ENCODE assay signal across 8 mouse cellular contexts in the genomic region with DNA sequence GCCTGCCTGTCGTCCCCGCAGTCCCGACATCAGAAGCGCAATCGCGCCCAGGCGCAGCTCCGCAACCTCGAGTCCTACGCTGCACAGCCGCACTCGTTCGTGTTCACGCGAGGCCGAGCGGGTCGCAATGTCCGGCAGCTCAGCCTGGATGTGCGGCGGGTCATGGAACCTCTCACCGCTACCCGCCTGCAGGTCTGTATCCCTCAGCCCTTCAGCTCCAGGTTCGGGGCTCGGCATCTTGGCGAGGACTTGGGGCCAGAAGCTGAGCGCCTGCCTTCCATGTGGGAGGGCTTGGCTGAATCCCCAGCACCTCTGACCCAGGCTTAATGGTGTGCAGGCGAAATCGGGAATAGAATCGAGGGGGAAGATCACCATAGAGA. TPM values are rescaled to one million over a fixed set of nuclear protein-coding genes. Genes with fewer than 3 reads are reported as not detected.
DNase-seq lines count a peak whose midpoint lies in the region; ATAC-seq and TF ChIP-seq lines count a peak whose summit lies in the region.

No protein-coding gene starts in this region.

- peaks cover 32% of the 10 kb centered on the region for H3K36me3 ChIP-seq in hindbrain, embryonic 16.5 days (ENCODE audit: control insufficient read depth, insufficient read depth, low read length)
- peaks cover 28% of the 10 kb centered on the region for H3K36me3 ChIP-seq in midbrain, postnatal 0 days (ENCODE audit: insufficient read depth, low read length)

- H3K27me3 ChIP-seq in hindbrain, embryonic 16.5 days (replicated peaks; ENCODE audit: control insufficient read depth, insufficient read depth, low read length): no peaks in the 10 kb centered on the region
- no peaks in the 10 kb centered on the region for H3K27me3 ChIP-seq in midbrain, postnatal 0 days (ENCODE audit: insufficient read depth, low read length)

- H3K27ac ChIP-seq in layer of hippocampus, adult 2 months: peak overlapping the region; percentile 98
- no peak overlapping the region for H3K27ac ChIP-seq in cortical plate, adult 2 months (ENCODE audit: insufficient read depth, low read length)
- H3K27ac ChIP-seq in hindbrain, embryonic 16.5 days (ENCODE audit: low read depth, low read length): peak overlapping the region; percentile 81
- H3K27ac ChIP-seq in midbrain, postnatal 0 days (ENCODE audit: low read depth, low read length): peak overlapping the region; percentile 86

- no peak for DNase-seq in layer of hippocampus, adult 2 months (ENCODE audit: low spot score in 2 of 2)
- no peak for DNase-seq in layer of hippocampus, postnatal 36 days
- DNase-seq in midbrain, postnatal 0 days (ENCODE audit: low spot score): no peak
- no peak for DNase-seq in ovary, postnatal 14 days (ENCODE audit: low spot score)
- no peak for DNase-seq in right cerebral cortex, adult 2 months (ENCODE audit: low spot score in 2 of 2)

- peak; percentile 66 for ATAC-seq in hindbrain, embryonic 16.5 days
- ATAC-seq in midbrain, postnatal 0 days (ENCODE audit: low FRiP score): peak; percentile 64
- no peak; the same call in none of the 2 replicates for ATAC-seq in megakaryocyte progenitor cell, adult 5-6 weeks (replicated peaks; ENCODE audit: poor library complexity)

- TF ChIP-seq POLR2A in cortical plate, adult 2 months (IDR thresholded peaks at IDR 0.05; ENCODE audit: extremely low read depth, insufficient read depth, low read length): no peak

- H3K9me3 ChIP-seq in hindbrain, embryonic 16.5 days (ENCODE audit: control insufficient read depth, low read length): no peaks in the 10 kb centered on the region
- no peaks in the 10 kb centered on the region for H3K9me3 ChIP-seq in midbrain, postnatal 0 days (ENCODE audit: low read length)

- peak overlapping the region; percentile 93 for H3K4me3 ChIP-seq in layer of hippocampus, adult 2 months
- peak overlapping the region; percentile 55 for H3K4me3 ChIP-seq in cortical plate, adult 2 months (ENCODE audit: insufficient read depth, low read length)
- H3K4me3 ChIP-seq in hindbrain, embryonic 16.5 days (ENCODE audit: low read length): peak overlapping the region; percentile 94
- H3K4me3 ChIP-seq in midbrain, postnatal 0 days (ENCODE audit: low read depth, low read length): peak overlapping the region; percentile 88

- peak overlapping the region; percentile 75 for H3K4me2 ChIP-seq in hindbrain, embryonic 16.5 days (ENCODE audit: low read length)
- H3K4me2 ChIP-seq in midbrain, postnatal 0 days (ENCODE audit: low read depth, low read length, poor library complexity, severe bottlenecking): peak overlapping the region; percentile 82

- WGBS in hindbrain, embryonic 16.5 days: under 1% methylated on average over 30 of the region's 30 CpGs
- WGBS in midbrain, postnatal 0 days: under 1% methylated on average over 30 of the region's 30 CpGs

- no peaks in the 10 kb centered on the region for H3K4me1 ChIP-seq in cortical plate, adult 2 months (ENCODE audit: control insufficient read depth, insufficient read depth, low read length)
- peaks cover 11% of the 10 kb centered on the region for H3K4me1 ChIP-seq in hindbrain, embryonic 16.5 days (ENCODE audit: control insufficient read depth, insufficient read depth, low read depth, low read length)
- H3K4me1 ChIP-seq in midbrain, postnatal 0 days (ENCODE audit: insufficient read depth, low read length): peaks cover 3% of the 10 kb centered on the region; the same call in 1 of the 2 replicates

- TF ChIP-seq CTCF in layer of hippocampus, adult 2 months (conservative IDR thresholded peaks at IDR 0.05): no peak
- no peak for TF ChIP-seq CTCF in cortical plate, adult 2 months (IDR thresholded peaks at IDR 0.05; ENCODE audit: extremely low read depth, insufficient read depth, low read length)
- TF ChIP-seq CTCF in midbrain, postnatal 0 days (IDR thresholded peaks at IDR 0.05): no peak

- H3K9ac ChIP-seq in hindbrain, embryonic 16.5 days (ENCODE audit: low read depth, low read length): peak overlapping the region; percentile 85
- peak overlapping the region; percentile 84 for H3K9ac ChIP-seq in midbrain, postnatal 0 days (replicated peaks; ENCODE audit: low read length, poor library complexity, severe bottlenecking)

RNA-seq across cellular contexts. Expression of gene Ppan, which starts 0.4 kb away (rescaled TPM):
- 10 to 100 TPM; 27.5 to 27.6 TPM for total RNA-seq in layer of hippocampus, adult 2 months (2021)
- total RNA-seq in layer of hippocampus, postnatal 36 days (2021): 10 to 100 TPM; 19.8 to 24.9 TPM
- polyA plus RNA-seq in cortical plate, adult 2 months (2012; rRNA removed): 41.7 and 43.4 TPM in 2 replicates
- 44.4 and 48.0 TPM in 2 replicates for polyA plus RNA-seq in hindbrain, embryonic 16.5 days (2015; fragmentation: Nextera tagmentation; extraction: Ambion mirVana)
- 42.0 and 52.6 TPM in 2 replicates for total RNA-seq in midbrain, postnatal 0 days (2014; rRNA removed)
- polyA plus RNA-seq in midbrain, postnatal 0 days (2015; fragmentation: Nextera tagmentation; extraction: Ambion mirVana): 37.9 and 39.9 TPM in 2 replicates
- 46.8 and 49.6 TPM in 2 replicates for total RNA-seq in megakaryocyte progenitor cell, adult 5-6 weeks (2015)
- 147 and 151 TPM in 2 replicates for total RNA-seq in megakaryocyte progenitor cell, adult 5-6 weeks (2017)

RNA-seq across cellular contexts. Expression of gene Angptl6, which starts 8.8 kb away (rescaled TPM):
- total RNA-seq in layer of hippocampus, adult 2 months (2021): 10 to 100 TPM in 1 of 2 experiments, 1 to 10 TPM in 1; 8.9 to 10.3 TPM
- 1 to 10 TPM; 9.8 to 9.9 TPM for total RNA-seq in layer of hippocampus, postnatal 36 days (2021)
- polyA plus RNA-seq in cortical plate, adult 2 months (2012; rRNA removed): 12.6 and 14.5 TPM in 2 replicates
- polyA plus RNA-seq in hindbrain, embryonic 16.5 days (2015; fragmentation: Nextera tagmentation; extraction: Ambion mirVana): 15.6 and 18.1 TPM in 2 replicates
- total RNA-seq in midbrain, postnatal 0 days (2014; rRNA removed): 10.0 and 12.4 TPM in 2 replicates
- 13.4 and 17.0 TPM in 2 replicates for polyA plus RNA-seq in midbrain, postnatal 0 days (2015; fragmentation: Nextera tagmentation; extraction: Ambion mirVana)
- total RNA-seq in megakaryocyte progenitor cell, adult 5-6 weeks (2015): 0.73 and 0.81 TPM in 2 replicates
- 0.54 and 0.87 TPM in 2 replicates for total RNA-seq in megakaryocyte progenitor cell, adult 5-6 weeks (2017)

RNA-seq across cellular contexts. Expression of gene Eif3g, which starts 10.0 kb away (rescaled TPM):
- total RNA-seq in layer of hippocampus, adult 2 months (2021): 100 to 1,000 TPM; 122 to 131 TPM
- total RNA-seq in layer of hippocampus, postnatal 36 days (2021): 100 to 1,000 TPM; 120 to 127 TPM
- 114 and 115 TPM in 2 replicates for polyA plus RNA-seq in cortical plate, adult 2 months (2012; rRNA removed)
- polyA plus RNA-seq in hindbrain, embryonic 16.5 days (2015; fragmentation: Nextera tagmentation; extraction: Ambion mirVana): 243 and 247 TPM in 2 replicates
- total RNA-seq in midbrain, postnatal 0 days (2014; rRNA removed): 95.7 and 102 TPM in 2 replicates
- 227 and 232 TPM in 2 replicates for polyA plus RNA-seq in midbrain, postnatal 0 days (2015; fragmentation: Nextera tagmentation; extraction: Ambion mirVana)
- 211 and 217 TPM in 2 replicates for total RNA-seq in megakaryocyte progenitor cell, adult 5-6 weeks (2015)
- 234 and 248 TPM in 2 replicates for total RNA-seq in megakaryocyte progenitor cell, adult 5-6 weeks (2017)

RNA-seq across cellular contexts. Expression of gene A230050P20Rik, which starts 19.9 kb away (rescaled TPM):
- 10 to 100 TPM; 77.6 to 85.9 TPM for total RNA-seq in layer of hippocampus, adult 2 months (2021)
- 10 to 100 TPM; 68.4 to 69.6 TPM for total RNA-seq in layer of hippocampus, postnatal 36 days (2021)
- 237 and 256 TPM in 2 replicates for polyA plus RNA-seq in cortical plate, adult 2 months (2012; rRNA removed)
- 18.1 and 22.6 TPM in 2 replicates for polyA plus RNA-seq in hindbrain, embryonic 16.5 days (2015; fragmentation: Nextera tagmentation; extraction: Ambion mirVana)
- total RNA-seq in midbrain, postnatal 0 days (2014; rRNA removed): 21.5 and 30.6 TPM in 2 replicates
- 24.7 and 28.5 TPM in 2 replicates for polyA plus RNA-seq in midbrain, postnatal 0 days (2015; fragmentation: Nextera tagmentation; extraction: Ambion mirVana)
- total RNA-seq in megakaryocyte progenitor cell, adult 5-6 weeks (2015): 11.8 and 16.3 TPM in 2 replicates
- total RNA-seq in megakaryocyte progenitor cell, adult 5-6 weeks (2017): 18.1 and 24.1 TPM in 2 replicates
